Mouse (Mus musculus) thymus, postnatal 4 days (tissue): ENCODE results near the gene Pdgfra.
A peak's percentile ranks its signal among the peaks of the same experiment; 100 is the strongest.

Source experiments
- DNase-seq: peaks from one replicate; pipeline ENCODE4 v3.0.0; 2021

Gene Pdgfra

DNA sequence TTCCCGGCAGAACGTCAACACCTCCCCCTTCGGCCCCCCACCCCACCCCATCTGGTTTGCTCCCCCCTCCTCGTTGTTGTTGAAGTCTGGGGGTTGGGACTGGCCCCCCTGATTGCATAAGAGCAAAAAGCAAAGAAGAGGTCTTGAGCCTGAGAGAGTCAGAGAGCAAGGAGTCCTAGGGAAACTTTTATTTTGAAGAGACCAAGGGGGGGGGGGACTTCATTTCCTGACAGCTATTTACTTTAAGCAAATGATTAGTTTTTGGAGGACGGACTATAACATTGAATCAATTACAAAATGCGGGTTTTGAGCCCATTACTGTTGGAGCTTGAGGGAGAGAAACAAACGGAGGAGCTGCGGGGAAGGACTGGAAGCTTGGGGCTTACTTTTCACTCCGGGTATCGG is at the start of gene Pdgfra:
Gene Pdgfra, plus strand, starts transcription at position 272 of the 405 bp plus-strand sequence.
- no peak for DNase-seq

DNA sequence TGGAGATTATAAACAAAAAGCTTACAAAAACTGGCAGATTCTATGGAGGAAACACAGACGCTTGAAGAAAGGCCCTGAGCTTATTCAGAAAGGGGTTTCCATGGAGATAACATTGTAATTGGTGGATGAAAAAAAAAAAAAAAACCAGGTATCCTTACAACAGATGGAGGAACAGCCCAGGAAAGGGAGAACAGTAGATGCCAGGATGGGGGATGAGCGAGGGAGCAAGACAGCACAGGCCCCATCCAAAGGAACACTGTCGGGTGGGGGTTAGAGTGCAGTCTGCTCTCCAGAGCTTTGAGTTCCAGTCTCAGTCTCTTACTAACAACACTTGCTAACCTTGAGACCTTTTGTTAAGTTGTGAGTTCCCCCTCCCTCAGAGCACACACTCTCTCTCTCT is 45.6 kb upstream of the Pdgfra start:
- no peak for DNase-seq

DNA sequence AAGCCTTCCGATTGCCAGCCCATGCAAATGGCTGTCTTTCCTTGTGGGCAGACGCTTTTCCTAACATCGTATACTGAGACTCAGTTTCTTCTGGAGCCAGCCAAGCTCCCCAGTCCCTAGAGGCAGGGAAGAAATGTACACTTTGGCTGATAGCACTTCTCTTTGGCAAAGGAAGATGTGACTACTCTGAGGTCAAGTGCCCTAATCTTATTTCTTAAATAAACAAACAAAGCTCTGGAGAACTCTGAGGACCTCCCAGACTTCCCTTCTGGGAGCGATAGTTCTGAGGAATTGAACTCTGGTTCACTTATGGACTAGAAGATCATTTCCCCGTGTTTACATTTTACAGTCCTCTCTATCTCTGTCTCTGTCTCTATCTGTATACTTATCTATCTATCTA is 42.7 kb upstream of the Pdgfra start:
- DNase-seq: no peak

DNA sequence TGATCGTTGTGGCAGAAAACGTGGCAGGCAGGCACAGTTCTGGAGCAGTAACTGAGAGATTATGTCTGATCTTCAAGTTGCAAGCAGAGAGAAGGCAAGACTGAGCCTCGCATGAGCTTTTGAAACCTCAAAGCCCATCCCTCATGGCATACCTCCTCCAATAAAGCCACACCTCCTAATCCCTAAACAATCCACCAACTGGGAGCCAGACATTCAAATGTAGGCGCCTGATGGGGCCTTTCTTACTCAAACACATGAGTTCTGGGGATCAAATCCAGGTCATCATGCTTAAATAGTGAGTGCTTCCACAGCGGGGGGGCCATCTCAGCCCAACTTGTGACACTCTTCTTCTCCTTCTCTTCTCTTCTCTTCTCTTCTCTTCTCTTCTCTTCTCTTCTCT is 40.3 kb upstream of the Pdgfra start:
- no peak for DNase-seq

DNA sequence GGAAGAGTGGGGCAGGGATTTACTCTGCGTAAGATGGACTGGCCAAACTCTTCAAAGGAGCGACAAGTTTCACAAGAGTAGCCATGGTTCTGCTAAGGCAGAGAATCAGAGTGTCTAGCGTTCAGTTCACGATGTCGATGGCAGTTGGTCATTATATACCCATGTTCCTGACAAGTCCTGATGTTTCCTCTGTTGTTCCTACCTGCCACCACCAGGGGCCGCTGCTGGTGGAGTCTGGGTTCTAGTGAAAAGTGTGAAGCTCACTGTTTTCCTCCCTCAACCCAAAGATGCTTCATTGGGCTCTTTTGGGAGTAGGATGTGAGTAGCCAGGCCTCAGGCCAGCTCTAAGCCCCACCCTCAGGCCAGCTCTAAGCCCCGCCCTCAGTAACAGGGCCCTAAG is 33.3 kb upstream of the Pdgfra start:
- peak; percentile 67 for DNase-seq

DNA sequence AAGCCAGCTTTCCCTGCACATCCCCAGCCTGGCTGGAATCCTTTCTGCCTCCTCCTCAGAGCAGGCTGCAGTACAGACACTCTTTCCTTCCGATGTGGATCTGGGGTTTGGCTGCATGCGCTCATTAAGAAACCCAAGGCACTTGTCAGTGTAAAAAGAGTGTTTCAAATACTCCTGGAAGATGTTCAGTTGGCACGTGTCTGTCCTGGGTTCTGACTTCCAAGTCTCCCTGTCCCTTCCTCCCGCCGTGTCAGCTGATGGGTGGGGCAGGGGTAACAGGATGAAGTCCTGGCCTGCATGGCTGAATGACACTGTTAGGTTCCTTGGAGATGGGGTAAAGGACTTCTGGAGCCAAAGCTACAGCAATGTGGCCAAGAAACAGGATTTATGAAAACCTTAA is 30.4 kb upstream of the Pdgfra start:
- no peak for DNase-seq

DNA sequence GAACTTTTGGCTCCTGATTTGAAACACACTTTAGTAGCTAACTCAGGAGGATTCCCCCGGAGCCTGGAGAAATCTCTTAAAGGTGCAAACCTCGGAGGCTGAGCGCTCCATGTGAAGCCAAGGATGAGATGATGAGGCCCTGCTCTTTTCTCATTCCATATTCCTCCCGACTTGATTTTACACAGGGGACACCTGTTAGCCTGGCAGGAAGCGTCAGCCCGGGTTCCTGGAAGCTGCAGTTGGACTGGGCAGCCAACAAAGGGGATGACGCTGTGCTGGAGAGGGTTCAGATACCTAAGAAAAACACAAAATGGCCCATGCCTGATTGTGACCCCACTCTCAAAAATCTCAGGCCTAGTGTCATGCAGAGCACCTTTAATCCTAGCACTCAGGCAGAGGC is 17.4 kb upstream of the Pdgfra start:
- DNase-seq: no peak

DNA sequence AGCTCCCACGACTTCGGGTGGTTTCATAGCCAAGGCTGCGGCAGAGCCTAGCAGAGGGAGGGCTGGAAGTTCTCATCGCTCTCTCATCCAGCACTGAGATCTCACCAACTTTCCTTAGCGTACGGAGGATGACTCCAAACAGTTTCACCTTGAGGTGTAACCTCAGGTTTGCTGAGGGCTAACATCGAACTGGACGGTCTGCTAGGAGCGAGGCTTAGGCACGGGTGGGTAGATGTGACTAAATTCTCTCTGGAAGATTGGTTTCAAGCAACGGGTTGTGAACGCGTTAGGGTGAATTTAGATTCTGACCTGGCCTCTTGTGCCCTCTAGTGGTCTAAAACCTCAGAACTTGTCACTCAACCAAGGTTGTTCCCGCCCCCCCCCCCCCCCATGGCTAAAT is 9.0 kb upstream of the Pdgfra start:
- DNase-seq: peak; percentile 62

DNA sequence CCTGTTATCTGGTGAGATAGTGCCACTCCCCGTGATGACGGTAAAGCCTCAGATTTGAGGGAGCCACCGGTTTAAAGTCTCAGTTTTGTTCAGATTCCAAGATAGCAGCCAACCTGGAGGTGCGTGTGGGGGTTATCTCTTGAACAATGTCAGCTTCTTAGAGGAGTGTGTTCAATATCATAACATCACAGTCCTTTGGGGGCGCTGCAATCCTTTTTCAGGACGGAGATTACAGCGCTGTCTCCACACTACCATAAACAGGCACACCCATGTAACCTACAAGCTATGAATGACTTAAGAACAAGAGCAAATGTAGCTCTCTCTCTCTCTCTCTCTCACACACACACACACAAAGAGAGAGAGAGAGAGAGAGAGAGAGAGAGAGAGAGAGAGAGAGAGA is 8.3 kb upstream of the Pdgfra start:
- no peak for DNase-seq

DNA sequence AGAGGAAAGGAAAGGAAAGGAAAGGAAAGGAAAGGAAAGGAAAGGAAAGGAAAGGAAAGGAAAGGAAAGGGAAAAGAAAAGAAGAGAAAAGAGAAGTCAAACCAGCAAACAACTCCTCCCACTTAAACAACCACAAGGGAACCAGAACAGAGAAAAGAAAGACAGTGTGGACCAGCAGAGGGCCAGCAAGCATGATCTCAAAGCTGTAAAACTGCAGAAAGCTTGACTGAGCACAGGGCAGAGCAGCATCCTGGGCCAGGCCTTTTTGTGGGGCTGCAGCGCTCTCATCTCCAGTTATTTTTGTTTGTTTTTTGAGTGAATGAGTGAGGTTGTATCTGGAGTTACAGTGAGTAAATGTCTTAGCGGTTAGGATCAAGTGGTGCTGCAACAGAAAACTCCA is 6.8 kb upstream of the Pdgfra start:
- DNase-seq: no peak

DNA sequence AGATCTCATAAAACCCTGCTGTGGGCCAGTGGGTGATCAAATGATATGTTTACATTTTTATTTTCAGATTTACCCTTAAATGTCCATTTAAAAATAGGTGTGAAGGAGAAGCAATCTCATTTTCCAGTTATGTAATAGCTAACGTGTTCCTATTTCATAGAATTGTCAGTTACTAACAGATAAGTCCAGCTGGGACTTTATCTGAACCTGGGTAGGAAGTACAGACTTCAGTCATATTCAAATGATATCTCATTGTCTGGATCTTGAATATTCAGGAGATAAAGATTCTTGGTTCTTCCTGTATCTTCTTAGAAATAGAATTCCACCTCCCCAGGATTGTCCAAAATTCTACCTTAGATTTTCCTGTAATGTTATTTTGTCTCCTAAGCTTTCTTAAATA is 5.6 kb upstream of the Pdgfra start:
- DNase-seq: no peak

DNA sequence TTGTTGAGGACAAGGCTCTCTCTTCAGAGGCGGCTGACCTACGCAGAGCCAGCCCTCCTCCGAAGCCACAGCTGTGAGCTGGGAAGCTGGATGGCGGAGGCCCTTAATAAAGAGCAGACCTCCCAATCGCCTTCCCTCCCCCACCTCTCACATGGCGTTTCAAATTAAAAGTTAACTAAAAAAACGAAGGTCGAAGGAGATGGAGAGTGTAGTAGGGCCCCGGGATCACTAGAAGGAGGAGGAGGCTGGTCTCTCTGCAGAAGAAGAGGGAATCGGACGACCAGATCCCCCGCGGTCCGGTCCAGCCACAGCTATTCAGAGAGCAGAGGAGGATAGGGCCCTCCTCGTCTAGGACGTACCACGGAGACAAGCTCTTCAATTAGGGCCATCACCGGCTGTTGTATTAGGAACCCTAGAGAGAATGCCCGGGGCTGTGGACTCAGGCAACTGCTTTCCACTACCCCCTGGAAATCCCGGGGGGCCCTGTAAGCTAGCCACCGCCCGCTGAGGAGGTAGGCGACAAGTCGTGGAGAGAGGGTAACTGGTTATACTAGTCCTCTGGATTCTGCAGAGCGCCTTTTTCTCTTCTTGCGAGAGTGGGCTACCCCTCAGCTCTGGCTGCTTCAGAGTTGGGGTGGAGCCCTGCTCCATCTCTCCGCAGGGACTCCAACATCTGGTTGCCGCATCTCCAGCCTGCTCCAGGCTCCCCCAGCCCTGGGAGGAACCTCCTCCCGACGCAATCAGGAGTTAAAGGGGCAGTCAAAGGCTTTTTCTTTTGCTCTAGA is 3.6 kb upstream of the Pdgfra start:
- DNase-seq: no peak

DNA sequence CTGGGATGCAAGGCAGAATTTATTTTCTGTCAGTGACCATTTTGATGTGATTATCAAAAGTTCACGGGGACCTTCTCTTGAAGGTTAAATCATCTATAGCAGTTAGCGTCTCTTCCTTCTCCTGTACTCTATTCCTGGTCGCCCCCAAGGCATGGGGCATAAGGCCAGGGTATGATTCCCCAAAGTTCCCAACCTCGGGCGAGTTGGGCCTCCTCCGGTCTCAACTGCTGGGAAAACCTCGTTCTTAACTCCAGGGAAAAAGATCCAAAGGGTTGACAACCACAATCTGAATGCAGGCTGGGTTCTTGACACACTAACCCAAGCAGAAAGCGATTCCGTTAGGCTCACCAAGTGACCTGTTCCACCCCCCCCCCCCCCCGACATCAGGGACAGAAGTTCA is 2.7 kb upstream of the Pdgfra start:
- DNase-seq: no peak

DNA sequence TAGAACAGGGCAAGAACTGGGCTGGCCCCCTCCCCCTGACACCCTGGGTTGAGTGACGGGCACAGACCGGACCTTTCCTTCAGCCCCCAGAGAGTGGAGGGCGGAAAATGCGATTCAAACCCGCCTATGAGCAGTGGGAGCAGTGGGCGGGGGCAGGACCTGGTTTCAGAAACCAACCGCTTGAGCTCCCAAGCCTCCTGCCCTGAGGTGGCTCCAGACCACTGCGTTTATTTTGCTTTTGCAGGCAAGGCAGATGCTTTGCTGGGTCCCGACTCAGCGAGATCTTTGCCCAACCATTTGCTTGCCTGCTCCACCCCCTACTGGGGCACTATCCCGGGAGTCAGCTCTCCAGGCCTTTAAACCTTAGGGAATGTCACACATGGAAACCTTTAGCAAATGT is 2.2 kb upstream of the Pdgfra start:
- DNase-seq: no peak

DNA sequence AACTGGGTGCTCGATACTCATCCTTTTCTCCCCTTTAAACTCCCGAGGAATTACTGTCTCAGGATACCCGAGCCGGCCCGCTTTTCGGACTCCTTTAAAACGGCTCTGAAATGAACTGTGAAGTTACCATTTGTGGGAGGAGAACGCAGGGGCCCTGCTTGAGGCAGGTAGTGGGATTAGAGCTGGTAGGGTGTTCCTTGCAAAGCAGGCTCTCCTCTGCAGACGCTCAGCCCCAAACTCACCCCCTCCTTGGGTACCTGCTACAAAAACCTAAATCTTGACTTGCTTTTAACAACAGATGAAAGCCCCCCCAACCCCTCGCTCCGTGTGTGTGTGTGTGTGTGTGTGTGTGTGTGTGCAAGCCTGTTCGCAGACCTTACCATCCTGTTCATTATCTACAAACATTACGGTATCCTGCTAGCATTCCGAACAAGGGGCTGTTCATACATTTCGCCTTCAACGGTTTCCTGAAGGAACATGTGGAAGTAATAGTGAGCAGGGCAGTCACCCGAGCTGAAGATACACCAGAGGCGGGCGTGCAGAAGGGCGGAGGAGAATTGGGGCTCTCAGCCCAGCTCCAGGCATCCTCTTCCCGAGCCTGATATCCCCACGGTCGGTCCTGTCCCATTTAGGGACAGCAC is 1.6 kb upstream of the Pdgfra start:
- DNase-seq: no peak

DNA sequence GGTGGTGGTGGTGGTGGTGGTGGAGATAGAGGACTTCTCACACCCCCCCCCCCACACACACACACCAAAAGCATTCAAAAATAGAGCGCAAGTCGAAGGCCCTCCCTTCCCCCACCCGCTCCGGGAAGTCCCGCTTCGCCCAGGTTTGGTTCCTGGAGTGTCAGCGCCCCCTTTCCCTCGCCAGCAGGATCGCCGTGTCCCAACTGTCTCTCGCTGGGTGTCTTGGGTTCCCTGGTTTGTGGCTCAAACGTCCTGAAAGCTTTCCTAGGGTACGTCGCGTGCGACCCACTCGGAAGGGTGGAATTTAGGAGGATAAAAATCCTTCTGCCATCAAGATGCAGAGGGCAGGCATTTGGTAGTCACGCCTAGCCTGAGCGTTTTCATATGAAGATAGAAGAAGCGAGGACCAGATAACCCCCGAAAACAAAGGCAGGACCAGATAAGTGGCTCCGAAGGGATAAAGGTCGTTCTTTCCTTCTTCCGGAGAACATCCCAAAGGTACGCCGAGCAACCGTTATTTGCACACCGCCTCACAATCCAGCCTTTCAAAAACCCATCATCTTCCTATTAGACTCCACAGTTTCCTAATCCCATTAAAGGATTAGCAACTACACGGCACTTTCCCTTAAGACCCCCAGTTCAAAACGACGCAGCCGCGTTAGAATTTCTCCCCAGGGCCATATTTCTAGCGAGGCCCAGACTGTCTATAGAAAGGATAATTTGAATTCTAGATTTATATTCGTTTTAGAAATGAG is 769 bp upstream of the Pdgfra start:
- peak; percentile 61 for DNase-seq

DNA sequence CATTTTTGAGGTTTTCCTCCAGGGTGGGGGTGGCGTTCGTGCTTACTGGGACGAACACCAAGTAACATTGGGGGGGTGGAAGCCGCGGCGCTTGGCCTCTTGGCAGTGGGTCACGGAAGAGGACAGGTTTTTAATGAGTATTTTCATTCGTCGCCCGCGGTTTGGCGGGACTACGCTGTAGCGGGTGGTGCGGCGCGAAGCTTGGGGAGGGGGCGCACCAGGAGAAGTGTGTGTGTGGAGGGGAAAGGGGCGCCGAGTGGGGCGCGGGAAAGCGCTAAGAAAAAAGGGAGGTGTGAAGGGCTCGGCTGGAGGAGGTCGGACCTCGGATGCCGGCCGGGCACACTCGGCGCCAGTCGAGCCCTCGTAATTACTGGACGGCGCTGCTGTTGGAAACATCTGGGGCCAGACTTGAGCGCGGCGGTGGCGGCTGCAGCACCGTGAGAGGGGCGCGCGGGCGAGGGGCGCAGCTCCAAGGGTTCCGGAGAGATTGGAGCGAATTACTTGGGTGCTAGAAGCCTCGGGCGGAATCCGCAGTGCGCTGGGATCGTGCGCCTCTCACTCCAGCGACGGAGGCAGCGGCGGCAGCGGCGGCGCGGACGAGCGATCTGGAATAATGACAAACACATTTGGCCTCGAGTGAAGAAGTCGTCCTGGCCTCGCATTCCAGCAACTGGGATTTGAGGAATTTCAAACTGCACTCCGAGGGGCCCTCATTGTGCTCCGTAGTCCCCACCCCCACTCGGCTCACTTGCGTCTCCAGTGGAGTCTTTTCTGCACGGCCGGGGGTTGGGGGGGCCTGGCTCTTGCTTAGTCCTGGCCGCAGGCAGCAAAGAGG is 916 bp downstream of the Pdgfra start:
- DNase-seq: peak; percentile 33

DNA sequence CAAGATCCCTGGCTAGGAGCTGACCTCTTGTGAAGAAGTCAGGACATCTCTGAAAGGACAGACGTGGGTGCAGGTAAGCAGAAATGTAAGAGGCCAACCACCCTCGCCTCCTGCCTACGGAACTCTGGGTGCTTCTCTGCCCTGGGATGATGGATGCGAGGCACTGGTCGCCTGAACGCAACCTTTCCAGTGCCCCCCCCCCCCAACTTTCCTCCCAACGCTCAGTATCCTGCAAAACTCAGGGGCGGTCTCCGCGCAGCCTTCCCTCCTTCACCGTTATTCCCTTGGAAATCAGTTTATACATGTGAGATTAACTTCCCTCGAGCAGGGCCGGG is 1.5 kb downstream of the Pdgfra start:
- DNase-seq: no peak

DNA sequence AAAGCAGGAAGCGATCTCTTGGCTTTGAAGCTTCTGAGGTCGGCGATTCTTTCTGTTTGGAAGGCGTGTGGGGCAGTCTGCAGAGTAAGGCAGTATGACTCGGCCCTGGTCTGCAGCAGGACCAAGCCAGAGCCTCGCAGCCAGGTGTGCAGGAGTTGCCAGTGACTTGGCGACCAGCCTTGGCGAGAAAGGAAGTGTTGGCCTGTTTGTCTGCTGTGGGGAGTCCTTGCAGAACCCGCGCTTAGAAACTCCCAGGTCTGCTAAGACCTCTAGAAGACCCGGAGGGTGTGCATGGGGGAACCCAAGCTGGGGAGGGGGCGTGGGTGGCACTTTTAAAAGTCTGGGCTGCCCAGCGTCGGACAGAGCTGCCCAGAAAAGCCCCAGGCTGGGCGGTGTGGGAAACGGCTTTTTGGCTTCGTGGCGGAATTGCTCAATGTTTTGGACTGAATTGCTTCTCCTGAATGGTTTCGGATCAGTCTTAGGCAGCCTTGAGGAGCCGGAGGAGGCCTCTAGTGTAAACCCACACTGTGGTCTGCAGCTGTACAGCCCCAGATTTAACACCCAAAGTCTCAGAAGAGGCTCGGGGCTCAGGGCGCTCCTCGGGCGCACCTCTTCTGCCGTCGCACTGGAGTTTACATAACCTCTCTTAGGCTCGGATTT is 2.0 kb downstream of the Pdgfra start:
- DNase-seq: peak; percentile 30

DNA sequence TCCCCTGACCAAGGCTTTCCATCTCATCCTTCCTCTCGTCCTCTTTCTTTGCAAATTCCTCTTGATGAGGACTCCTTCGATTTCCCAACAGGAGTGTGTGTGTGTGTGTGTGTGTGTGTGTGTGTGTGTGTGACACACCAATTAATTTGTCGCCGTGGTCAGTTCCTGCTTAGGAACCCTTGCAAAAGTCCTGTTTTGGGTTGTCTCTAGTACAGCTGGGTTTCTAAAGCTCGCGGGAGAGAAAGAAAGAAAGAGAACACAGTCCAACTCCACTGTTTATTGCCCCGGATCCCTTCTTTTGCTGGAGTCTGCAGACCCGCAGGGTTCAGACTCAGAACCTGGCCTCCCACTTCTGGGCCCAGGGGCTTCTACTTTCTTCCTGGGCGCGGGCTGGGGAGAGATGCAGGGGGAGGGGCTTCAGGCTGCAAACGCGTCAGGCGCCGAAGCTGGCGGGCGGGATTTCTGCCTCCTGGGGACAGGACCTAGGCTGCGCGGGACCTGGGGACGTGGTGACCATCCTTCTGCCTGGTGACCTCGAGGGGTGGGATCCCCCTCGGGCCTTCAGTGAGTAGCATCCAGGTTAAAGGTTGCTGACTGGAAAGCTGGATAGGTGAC is 2.6 kb downstream of the Pdgfra start:
- DNase-seq: peak; percentile 37

DNA sequence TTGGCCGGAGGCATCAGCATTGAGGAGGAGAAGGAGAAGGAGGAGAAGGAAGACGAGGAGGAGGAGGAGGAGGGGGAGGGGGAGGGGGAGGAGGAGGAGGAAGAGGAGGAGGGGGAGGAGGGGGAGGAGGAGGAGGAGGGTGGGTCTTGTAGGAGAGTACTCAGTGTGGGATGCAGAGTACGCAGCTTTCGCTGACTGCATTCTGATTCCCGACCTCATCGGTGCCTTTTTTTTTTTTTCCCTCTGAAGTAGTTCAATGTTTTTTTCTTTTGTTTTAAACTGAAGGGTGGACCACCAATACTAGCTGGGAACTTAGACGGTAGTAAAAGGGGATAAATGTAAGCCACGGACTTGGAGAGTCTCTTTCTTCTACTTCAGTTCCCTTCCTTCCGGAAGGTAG is 3.2 kb downstream of the Pdgfra start:
- no peak for DNase-seq
